Mouse (Mus musculus) megakaryocyte, embryonic 14.5 days (primary cell): ENCODE measurements around the gene Hmx1. TPM values are rescaled to one million over a fixed set of nuclear protein-coding genes. Genes with fewer than 3 reads are reported as not detected.

Experiments
- H3K27me3 ChIP-seq: replicated peaks from 2 replicates; pipeline ENCODE3; 2012; ENCODE audit warnings: inconsistent platforms
- H3K36me3 ChIP-seq: replicated peaks from 2 replicates; pipeline ENCODE3; 2012; ENCODE audit warnings: low read length, inconsistent platforms, mixed read lengths
- H3K4me1 ChIP-seq: 2 replicates; pipeline ENCODE4 v1.6.1; 2012; ENCODE audit warnings: inconsistent platforms
- H3K4me3 ChIP-seq: replicated peaks from 2 replicates; pipeline ENCODE3; 2012; ENCODE audit warnings: moderate library complexity, mild to moderate bottlenecking, inconsistent platforms
- H3K9me3 ChIP-seq: 2 replicates; pipeline ENCODE4 v1.6.1; 2012; ENCODE audit warnings: inconsistent platforms
- FLI1 ChIP-seq: IDR thresholded peaks from 2 replicates; pipeline ENCODE4 v1.6.1; 2012; ENCODE audit warnings: low read length, inconsistent platforms, mixed read lengths
- GATA1 ChIP-seq: IDR thresholded peaks from 3 replicates; pipeline ENCODE4 v1.6.1; 2012; ENCODE audit warnings: mixed read lengths, low read length, inconsistent platforms, borderline replicate concordance
- polyA plus RNA-seq: library from polyadenylated mRNA; stranded (reverse); fragments of >175 nt; gene quantifications from 2 replicates; pipeline ENCODE4 v1.2.3, GENCODE M21; 2012; ENCODE audit warnings: low replicate concordance; ENCODE audit not compliant: insufficient read depth

Hmx1 gene
- polyA plus RNA-seq = not detected in 2 replicates

- H3K4me1 ChIP-seq = peaks cover 13% of the 10 kb centered on the region
- H3K9me3 ChIP-seq = peaks cover 21% of the 10 kb centered on the region
- peaks cover 100% of the 10 kb centered on the region for H3K27me3 ChIP-seq
- no peaks in the 10 kb centered on the region for H3K36me3 ChIP-seq
- no peak within 1 kb of the TSS for H3K4me3 ChIP-seq
- TF ChIP-seq GATA1 (no peak), FLI1 (no peak)
These were observed at the start of gene Hmx1 for GRCm38 (mm10) chr5:35388491-35389111. TSS of gene Hmx1 (plus strand) at chr5:35389108.

DNA sequence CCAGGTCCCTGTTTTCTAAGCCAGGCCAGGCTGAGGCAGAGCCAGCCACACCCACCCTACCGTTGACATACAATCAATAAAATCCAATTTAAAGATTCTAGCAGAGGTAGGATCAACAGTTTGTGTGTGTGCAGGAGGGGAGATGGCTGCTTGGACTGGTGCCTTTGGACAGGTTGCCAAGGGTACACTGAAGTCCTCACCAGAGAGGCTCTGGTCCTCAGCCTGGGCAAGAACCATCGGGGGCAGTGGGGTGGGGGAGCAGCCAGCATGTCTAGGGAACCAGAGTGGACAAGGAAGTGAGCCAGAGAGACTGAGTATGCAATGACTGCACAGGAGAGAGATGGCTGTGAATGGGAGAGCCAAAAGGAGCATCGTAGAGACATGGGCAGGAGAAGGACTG is 43.8 kb upstream of the Hmx1 start:
- Histone ChIP-seq H3K4me1 (no peaks in the 10 kb centered on the region), H3K27me3 (peaks cover 72% of the 10 kb centered on the region)
- TF ChIP-seq FLI1 (no peak), GATA1 (no peak)

GRCm38 (mm10) chr5:35348794-35349193 is 40.1 kb upstream of the Hmx1 start:
- Histone ChIP-seq H3K36me3 (no peaks in the 10 kb centered on the region), H3K4me3 (no peak overlapping the region), H3K27me3 (peaks cover 65% of the 10 kb centered on the region), H3K4me1 (no peaks in the 10 kb centered on the region), H3K9me3 (no peaks in the 10 kb centered on the region)
- TF ChIP-seq GATA1 = no peak
- no peak for TF ChIP-seq FLI1

More for the DNA sequence above, 43.8 kb upstream of the Hmx1 start:
- no peaks in the 10 kb centered on the region for H3K36me3 ChIP-seq
- H3K9me3 ChIP-seq = no peaks in the 10 kb centered on the region
- no peak overlapping the region for H3K4me3 ChIP-seq

DNA sequence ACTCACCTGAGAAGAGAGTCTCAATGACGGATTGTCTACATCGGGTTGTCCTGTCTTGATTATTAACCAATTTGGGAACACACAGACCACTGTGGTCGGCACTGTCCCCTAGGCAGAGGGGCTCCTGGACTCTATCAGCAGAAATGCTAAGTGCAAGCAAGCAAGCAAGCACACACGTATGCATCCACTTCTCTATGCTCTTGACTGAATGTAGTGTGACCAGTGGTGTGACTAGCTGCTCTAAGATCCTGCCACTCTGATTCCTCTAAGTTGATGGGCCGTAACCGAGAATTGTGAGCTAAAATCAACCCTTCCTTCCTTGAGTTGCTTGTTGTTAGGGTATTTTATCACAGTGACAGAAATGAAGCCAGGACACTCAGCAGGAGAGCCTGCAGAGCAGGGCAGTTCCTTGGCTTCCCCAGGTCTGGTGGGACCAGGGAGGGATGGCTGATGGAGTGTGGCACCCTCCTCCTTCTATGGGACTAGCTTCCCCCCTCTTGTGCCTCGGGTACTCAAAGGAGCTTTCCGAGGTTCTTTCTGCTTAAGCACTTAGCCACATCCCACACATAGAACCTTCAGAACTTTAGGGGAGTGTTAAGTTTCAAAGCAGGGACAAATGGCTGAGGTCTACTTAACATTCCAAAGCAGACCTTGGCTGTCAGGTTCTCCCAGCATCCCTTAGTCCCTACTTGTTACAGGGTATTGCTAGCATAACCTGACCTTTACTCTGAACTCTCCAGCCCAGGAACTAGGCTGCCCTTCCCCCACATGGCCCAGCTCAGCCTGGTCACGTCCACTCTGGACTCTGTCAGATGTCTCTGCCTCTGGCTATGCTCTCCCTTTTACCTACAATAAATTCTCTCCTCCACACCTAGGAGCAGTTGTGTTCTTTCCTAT is 31.1 kb upstream of the Hmx1 start:
- Histone ChIP-seq H3K4me3 (no peak overlapping the region), H3K27me3 (peaks cover 28% of the 10 kb centered on the region), H3K4me1 (no peaks in the 10 kb centered on the region), H3K9me3 (no peaks in the 10 kb centered on the region), H3K36me3 (no peaks in the 10 kb centered on the region)
- no peak for TF ChIP-seq FLI1
- no peak for TF ChIP-seq GATA1

- TF ChIP-seq FLI1 (no peak), GATA1 (no peak)
- H3K4me1 ChIP-seq = no peaks in the 10 kb centered on the region
- H3K4me3 ChIP-seq = no peak overlapping the region
- peaks cover 61% of the 10 kb centered on the region for H3K27me3 ChIP-seq
- H3K36me3 ChIP-seq = no peaks in the 10 kb centered on the region
- no peaks in the 10 kb centered on the region for H3K9me3 ChIP-seq
These were observed 27.2 kb upstream of the Hmx1 start for GRCm38 (mm10) chr5:35361570-35362284.

- TF ChIP-seq GATA1 (no peak), FLI1 (no peak)
- Histone ChIP-seq H3K4me3 (no peak overlapping the region), H3K36me3 (no peaks in the 10 kb centered on the region), H3K27me3 (peaks cover 73% of the 10 kb centered on the region), H3K4me1 (no peaks in the 10 kb centered on the region), H3K9me3 (peaks cover 12% of the 10 kb centered on the region)
These were observed 22.5 kb upstream of the Hmx1 start for GRCm38 (mm10) chr5:35366241-35367032.

DNA sequence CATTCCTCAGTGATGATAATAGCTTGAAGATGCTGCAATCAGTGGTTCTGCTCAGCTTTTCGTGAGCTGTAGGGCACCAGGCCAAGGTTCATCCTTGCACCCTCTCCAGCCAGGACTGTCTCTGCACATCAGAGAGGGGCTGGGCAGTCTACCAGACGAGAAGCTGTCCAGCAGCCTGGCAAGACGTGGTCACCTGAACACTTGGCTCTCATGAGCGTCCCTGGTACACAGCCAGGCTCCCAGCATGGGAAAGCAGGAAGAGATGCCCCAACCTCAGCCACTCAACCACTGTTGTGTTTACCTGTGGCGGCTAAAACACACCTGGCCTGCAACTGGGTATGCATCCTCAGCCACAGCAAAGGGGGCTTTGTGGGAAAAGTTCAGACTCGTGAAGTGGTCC is 20.0 kb upstream of the Hmx1 start:
- Histone ChIP-seq H3K27me3 (peaks cover 79% of the 10 kb centered on the region), H3K9me3 (peaks cover 12% of the 10 kb centered on the region), H3K4me3 (peak overlapping the region; percentile 42), H3K36me3 (no peaks in the 10 kb centered on the region), H3K4me1 (no peaks in the 10 kb centered on the region)
- TF ChIP-seq GATA1 (no peak), FLI1 (no peak)

GRCm38 (mm10) chr5:35379066-35379465 is 9.8 kb upstream of the Hmx1 start:
- TF ChIP-seq GATA1 = no peak
- TF ChIP-seq FLI1 = no peak
- Histone ChIP-seq H3K4me1 (no peaks in the 10 kb centered on the region), H3K9me3 (0 out of 2 replicates have a peak, but pooled peaks cover 3% of the 10 kb centered on the region), H3K4me3 (no peak overlapping the region), H3K36me3 (no peaks in the 10 kb centered on the region), H3K27me3 (peaks cover 88% of the 10 kb centered on the region)

DNA sequence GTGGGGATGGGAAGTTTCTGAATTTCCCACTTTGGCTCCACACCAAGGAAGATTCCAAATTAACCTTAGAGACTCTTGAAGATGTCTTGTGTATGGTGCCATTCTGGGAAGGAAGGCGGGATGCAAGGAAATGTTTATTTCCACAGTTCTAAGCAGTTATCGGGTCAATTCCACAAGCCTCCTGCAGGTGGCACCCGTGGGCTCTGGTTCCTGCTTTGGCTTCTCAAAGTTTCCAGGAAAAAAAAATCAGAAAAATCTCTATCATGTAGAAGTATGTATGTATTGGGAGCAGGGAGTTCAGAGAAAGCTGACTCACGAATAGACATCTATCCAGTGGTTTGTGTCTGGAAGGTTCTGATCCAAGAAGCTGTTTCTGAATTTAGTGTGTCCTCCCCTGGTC is 9.1 kb upstream of the Hmx1 start:
- Histone ChIP-seq H3K9me3 (0 out of 2 replicates have a peak, but pooled peaks cover 3% of the 10 kb centered on the region), H3K4me3 (no peak overlapping the region), H3K36me3 (no peaks in the 10 kb centered on the region), H3K27me3 (peaks cover 93% of the 10 kb centered on the region), H3K4me1 (no peaks in the 10 kb centered on the region)
- TF ChIP-seq GATA1 (no peak), FLI1 (no peak)
